ENCODE assay signal across 10 mouse cellular contexts in the genomic region with DNA sequence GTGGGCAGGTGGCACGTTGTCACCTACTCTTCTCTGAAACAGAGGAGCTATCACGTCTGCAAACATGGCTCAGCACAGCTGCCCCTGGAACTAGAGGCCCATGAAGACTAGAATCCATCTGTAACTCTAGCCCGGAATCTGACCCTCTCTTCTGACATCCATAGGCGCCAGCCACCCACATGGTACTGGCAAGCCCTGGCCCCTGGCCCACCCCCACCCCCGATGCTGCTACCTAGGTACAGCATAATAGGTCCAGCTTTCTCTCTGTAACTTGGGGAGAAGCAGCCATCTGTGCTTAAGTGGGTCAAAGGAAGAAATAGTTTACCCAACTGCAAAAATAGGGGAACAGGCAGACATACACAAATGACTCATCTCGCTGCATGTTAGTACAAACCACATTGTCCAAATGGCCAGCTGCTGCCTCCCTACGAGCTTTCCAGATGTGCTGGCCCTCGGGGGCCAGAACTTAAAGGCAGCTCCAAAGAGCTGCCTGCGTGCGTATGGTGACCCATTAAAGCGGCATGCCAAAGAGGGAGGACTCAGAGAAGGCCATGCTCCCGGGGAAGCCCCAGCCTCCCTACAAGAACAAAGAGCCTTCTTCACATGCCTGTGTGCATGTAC.
DNase-seq lines count a peak whose midpoint lies in the region; ATAC-seq and TF ChIP-seq lines count a peak whose summit lies in the region.
"Had no signal": no experiment of that assay in that cellular context is flagged by ENCODE, and none has a peak within 500 bp of the region (broad histone marks: within the 10 kb centered on the region; RNA-seq: fewer than 3 reads in every experiment).

No protein-coding gene starts in this region.

- peak overlapping the region; percentile 14; the same call in 1 of the 2 replicates for H3K27ac ChIP-seq in hindbrain, embryonic 14.5 days
- no peak overlapping the region for H3K27ac ChIP-seq in hindbrain, postnatal 0 days
- peak overlapping the region; percentile 49 for H3K27ac ChIP-seq in brown adipose tissue, adult 24 weeks (replicated peaks; ENCODE audit: low read depth, low read length)
- H3K27ac ChIP-seq in intestine, embryonic 15.5 days: peak overlapping the region; percentile 80
- H3K27ac ChIP-seq in liver, postnatal 0 days (ENCODE audit: low read depth): no peak overlapping the region; the same call in 1 of the 2 replicates
- H3K27ac ChIP-seq: layer of hippocampus, adult 2 months; midbrain, embryonic 15.5 days had no signal

- no peak for ATAC-seq in hindbrain, embryonic 14.5 days (ENCODE audit: low FRiP score)
- ATAC-seq in hindbrain, postnatal 0 days: no peak
- peak; percentile 77 for ATAC-seq in intestine, embryonic 15.5 days
- ATAC-seq in liver, postnatal 0 days: no peak
- ATAC-seq: midbrain, embryonic 15.5 days had no signal

- H3K27me3 ChIP-seq in hindbrain, embryonic 14.5 days (ENCODE audit: control insufficient read depth, insufficient read depth, low read length): no peaks in the 10 kb centered on the region
- no peaks in the 10 kb centered on the region for H3K27me3 ChIP-seq in hindbrain, postnatal 0 days (ENCODE audit: insufficient read depth, low read length)
- no peaks in the 10 kb centered on the region for H3K27me3 ChIP-seq in intestine, embryonic 15.5 days (replicated peaks)
- H3K27me3 ChIP-seq in liver, postnatal 0 days (ENCODE audit: insufficient read depth, low read length): no peaks in the 10 kb centered on the region
- H3K27me3 ChIP-seq: midbrain, embryonic 15.5 days had no signal

- DNase-seq in hindbrain, embryonic 14.5 days (ENCODE audit: low spot score): no peak
- no peak for DNase-seq in hindbrain, postnatal 0 days (ENCODE audit: low spot score)
- DNase-seq in retina, embryonic 14.5 days (ENCODE audit: low spot score): peak; percentile 12
- no peak for DNase-seq in frontal cortex, postnatal 14 days (ENCODE audit: low spot score in 2 of 2)
- DNase-seq in liver, postnatal 0 days: no peak
- no peak for DNase-seq in MN1 (ENCODE audit: low spot score)

- no peak overlapping the region for H3K4me2 ChIP-seq in hindbrain, embryonic 14.5 days (replicated peaks)
- no peak overlapping the region for H3K4me2 ChIP-seq in hindbrain, postnatal 0 days (ENCODE audit: low read depth, low read length)
- no peak overlapping the region for H3K4me2 ChIP-seq in intestine, embryonic 15.5 days (replicated peaks)
- H3K4me2 ChIP-seq in liver, postnatal 0 days (ENCODE audit: low read depth, low read length): no peak overlapping the region
- H3K4me2 ChIP-seq: midbrain, embryonic 15.5 days had no signal

- no peaks in the 10 kb centered on the region for H3K36me3 ChIP-seq in hindbrain, embryonic 14.5 days (replicated peaks; ENCODE audit: control insufficient read depth, insufficient read depth)
- no peaks in the 10 kb centered on the region for H3K36me3 ChIP-seq in hindbrain, postnatal 0 days (ENCODE audit: insufficient read depth, low read length)
- no peaks in the 10 kb centered on the region for H3K36me3 ChIP-seq in intestine, embryonic 15.5 days
- no peaks in the 10 kb centered on the region for H3K36me3 ChIP-seq in liver, postnatal 0 days (replicated peaks; ENCODE audit: insufficient read depth, low read length)
- H3K36me3 ChIP-seq: midbrain, embryonic 15.5 days had no signal

- peaks cover 15% of the 10 kb centered on the region for H3K4me1 ChIP-seq in hindbrain, embryonic 14.5 days (replicated peaks; ENCODE audit: control insufficient read depth, insufficient read depth, low read length)
- peaks cover 10% of the 10 kb centered on the region for H3K4me1 ChIP-seq in hindbrain, postnatal 0 days (ENCODE audit: insufficient read depth, low read length)
- no peaks in the 10 kb centered on the region for H3K4me1 ChIP-seq in brown adipose tissue, adult 24 weeks (ENCODE audit: control insufficient read depth, insufficient read depth, insufficient read length, low read length)
- peaks cover 18% of the 10 kb centered on the region for H3K4me1 ChIP-seq in intestine, embryonic 15.5 days (replicated peaks)
- H3K4me1 ChIP-seq in liver, postnatal 0 days (ENCODE audit: insufficient read depth): no peaks in the 10 kb centered on the region

- no peak for TF ChIP-seq CTCF in hindbrain, postnatal 0 days (IDR thresholded peaks at IDR 0.05; ENCODE audit: low read depth)
- no peak for TF ChIP-seq CTCF in liver, postnatal 0 days (IDR thresholded peaks at IDR 0.05; ENCODE audit: low read depth)

- TF ChIP-seq EP300 in liver, postnatal 0 days (IDR thresholded peaks at IDR 0.05; ENCODE audit: low read depth): no peak

- no peak overlapping the region for H3K9ac ChIP-seq in hindbrain, embryonic 14.5 days
- no peak overlapping the region for H3K9ac ChIP-seq in hindbrain, postnatal 0 days (replicated peaks; ENCODE audit: low read length)
- no peak overlapping the region for H3K9ac ChIP-seq in intestine, embryonic 15.5 days
- H3K9ac ChIP-seq in liver, postnatal 0 days (replicated peaks): no peak overlapping the region
- H3K9ac ChIP-seq: midbrain, embryonic 15.5 days had no signal

- 62% methylated on average over 12 of the region's 12 CpGs for WGBS in hindbrain, embryonic 14.5 days
- WGBS in hindbrain, postnatal 0 days: 52% methylated on average over 12 of the region's 12 CpGs
- 48% methylated on average over 12 of the region's 12 CpGs for WGBS in intestine, embryonic 15.5 days
- 71% methylated on average over 12 of the region's 12 CpGs for WGBS in liver, postnatal 0 days (ENCODE audit: insufficient replicate concordance)

- no peak overlapping the region for H3K4me3 ChIP-seq in hindbrain, embryonic 14.5 days (replicated peaks; ENCODE audit: low read length)
- no peak overlapping the region for H3K4me3 ChIP-seq in hindbrain, postnatal 0 days (ENCODE audit: low read length)
- no peak overlapping the region for H3K4me3 ChIP-seq in brown adipose tissue, adult 24 weeks (ENCODE audit: insufficient read depth, low read depth, low read length)
- H3K4me3 ChIP-seq in intestine, embryonic 15.5 days (replicated peaks): no peak overlapping the region
- no peak overlapping the region for H3K4me3 ChIP-seq in liver, postnatal 0 days (ENCODE audit: low read depth, low read length)
- H3K4me3 ChIP-seq: layer of hippocampus, adult 2 months; midbrain, embryonic 15.5 days had no signal

- H3K9me3 ChIP-seq in hindbrain, embryonic 14.5 days (ENCODE audit: control insufficient read depth, low read length): no peaks in the 10 kb centered on the region
- no peaks in the 10 kb centered on the region for H3K9me3 ChIP-seq in hindbrain, postnatal 0 days (ENCODE audit: low read length)
- no peaks in the 10 kb centered on the region for H3K9me3 ChIP-seq in intestine, embryonic 15.5 days
- H3K9me3 ChIP-seq in liver, postnatal 0 days (ENCODE audit: low read length): no peaks in the 10 kb centered on the region
- H3K9me3 ChIP-seq: midbrain, embryonic 15.5 days had no signal

Comparison
In these comparisons a context has a peak if more than half of its experiments do, and no peak if none do; other contexts are left out.
1. H3K27ac ChIP-seq: peak in hindbrain, embryonic 14.5 days (single experiment), brown adipose tissue, adult 24 weeks (single experiment) and intestine, embryonic 15.5 days (single experiment); none in hindbrain, postnatal 0 days (single experiment) and liver, postnatal 0 days (single experiment).